Comparison of ENCODE assay signal across 9 mouse cellular contexts in genomic region chr10:8682900-8683299, GRCm38 (mm10).
DNase-seq lines count a peak whose midpoint lies in the region; ATAC-seq and TF ChIP-seq lines count a peak whose summit lies in the region.
"Had no signal": no experiment of that assay in that cellular context is flagged by ENCODE, and none has a peak within 500 bp of the region (broad histone marks: within the 10 kb centered on the region; RNA-seq: fewer than 3 reads in every experiment).

No protein-coding gene starts in this region.

- WGBS in midbrain, postnatal 0 days, result 21% methylated on average over 4 of the region's 4 CpGs

- no peaks in the 10 kb centered on the region for H3K36me3 ChIP-seq in midbrain, postnatal 0 days (ENCODE audit: insufficient read depth, low read length)
- H3K36me3 ChIP-seq: midbrain, embryonic 12.5 days had no signal

- H3K9ac ChIP-seq in midbrain, postnatal 0 days (replicated peaks; ENCODE audit: low read length, poor library complexity, severe bottlenecking), result no peak overlapping the region
- H3K9ac ChIP-seq: midbrain, embryonic 12.5 days had no signal

- no peak overlapping the region for H3K4me3 ChIP-seq in midbrain, postnatal 0 days (ENCODE audit: low read depth, low read length)
- H3K4me3 ChIP-seq: midbrain, embryonic 12.5 days had no signal

- ATAC-seq in midbrain, postnatal 0 days (ENCODE audit: low FRiP score), result no peak

- H3K9me3 ChIP-seq in midbrain, postnatal 0 days (ENCODE audit: low read length), result no peaks in the 10 kb centered on the region
- H3K9me3 ChIP-seq: midbrain, embryonic 12.5 days had no signal

- no peaks in the 10 kb centered on the region for H3K27me3 ChIP-seq in midbrain, postnatal 0 days (ENCODE audit: insufficient read depth, low read length)
- H3K27me3 ChIP-seq: midbrain, embryonic 12.5 days had no signal

- TF ChIP-seq CTCF in midbrain, postnatal 0 days (IDR thresholded peaks at IDR 0.05), result peak; percentile 93

- peak; percentile 52 for DNase-seq in layer of hippocampus, adult 11-12 months (ENCODE audit: low spot score)
- DNase-seq in layer of hippocampus, adult 9-11 months, result no peak
- peak; percentile 79 for DNase-seq in MN1 (ENCODE audit: low spot score)
- DNase-seq in cerebellum, adult 18-20 months, result peak; percentile 39 to 53
- peak; percentile 61 for DNase-seq in gastrocnemius, postnatal 10 days
- peak; percentile 37 to 43 for DNase-seq in layer of hippocampus, postnatal 14 days (ENCODE audit: low spot score in 2 of 2)
- DNase-seq in midbrain, postnatal 0 days (ENCODE audit: low spot score), result peak; percentile 74
- peak; percentile 34 to 44 for DNase-seq in thymus, postnatal 36 days

- H3K27ac ChIP-seq in midbrain, postnatal 0 days (ENCODE audit: low read depth, low read length), result no peak overlapping the region
- H3K27ac ChIP-seq: midbrain, embryonic 12.5 days had no signal

- H3K4me2 ChIP-seq in midbrain, postnatal 0 days (ENCODE audit: low read depth, low read length, poor library complexity, severe bottlenecking), result no peak overlapping the region
- H3K4me2 ChIP-seq: midbrain, embryonic 12.5 days had no signal

- H3K4me1 ChIP-seq in midbrain, postnatal 0 days (ENCODE audit: insufficient read depth, low read length), result no peaks in the 10 kb centered on the region
- H3K4me1 ChIP-seq: midbrain, embryonic 12.5 days had no signal
